Comparison of ENCODE assay signal across 28 mouse cellular contexts in genomic region chr17:7652037-7652436, GRCm38 (mm10).
DNase-seq lines count a peak whose midpoint lies in the region; ATAC-seq lines count a peak whose summit lies in the region.
"Had no signal": no experiment of that assay in that cellular context is flagged by ENCODE, and none has a peak within 500 bp of the region (broad histone marks: within the 10 kb centered on the region; RNA-seq: fewer than 3 reads in every experiment).

No protein-coding gene starts in this region.

- no peak overlapping the region for H3K4me2 ChIP-seq in forebrain, embryonic 14.5 days (ENCODE audit: low read length)
- H3K4me2 ChIP-seq in forebrain, embryonic 16.5 days (ENCODE audit: low read length) = no peak overlapping the region
- no peak overlapping the region for H3K4me2 ChIP-seq in neural tube, embryonic 14.5 days (ENCODE audit: low read depth, low read length)
- no peak overlapping the region for H3K4me2 ChIP-seq in embryonic facial prominence, embryonic 15.5 days (replicated peaks)
- H3K4me2 ChIP-seq in kidney, embryonic 15.5 days = no peak overlapping the region
- H3K4me2 ChIP-seq: embryonic facial prominence, embryonic 13.5 days; forebrain, embryonic 12.5 days; heart, embryonic 13.5 days; hindbrain, embryonic 14.5 days; limb, embryonic 13.5 days; liver, embryonic 12.5 days had no signal

- no peak for ATAC-seq in forebrain, embryonic 14.5 days
- ATAC-seq in forebrain, embryonic 16.5 days = no peak
- no peak for ATAC-seq in neural tube, embryonic 14.5 days (ENCODE audit: low read depth)
- peak; percentile 47; the same call in 1 of the 2 replicates for ATAC-seq in embryonic facial prominence, embryonic 15.5 days (ENCODE audit: insufficient number of reproducible peaks, low FRiP score, low TSS enrichment, low read depth)
- ATAC-seq in kidney, embryonic 15.5 days (replicated peaks; ENCODE audit: low FRiP score) = no peak
- ATAC-seq: liver, embryonic 12.5 days; liver, postnatal 0 days; Patski had no signal

- H3K4me1 ChIP-seq in forebrain, embryonic 14.5 days (ENCODE audit: control insufficient read depth, insufficient read depth, low read length) = no peaks in the 10 kb centered on the region
- H3K4me1 ChIP-seq in forebrain, embryonic 16.5 days (replicated peaks; ENCODE audit: control insufficient read depth, insufficient read depth, low read length) = no peaks in the 10 kb centered on the region
- H3K4me1 ChIP-seq in neural tube, embryonic 14.5 days (ENCODE audit: control insufficient read depth, insufficient read depth, low read length) = no peaks in the 10 kb centered on the region
- H3K4me1 ChIP-seq in embryonic facial prominence, embryonic 15.5 days = peaks cover 7% of the 10 kb centered on the region; the same call in 1 of the 2 replicates
- H3K4me1 ChIP-seq in kidney, embryonic 15.5 days = no peaks in the 10 kb centered on the region
- H3K4me1 ChIP-seq: forebrain, embryonic 12.5 days; liver, embryonic 12.5 days had no signal

- H3K9me3 ChIP-seq in forebrain, embryonic 14.5 days (replicated peaks; ENCODE audit: control insufficient read depth, low read length) = no peaks in the 10 kb centered on the region
- 0 out of 2 replicates have a peak, but pooled peaks cover 2% of the 10 kb centered on the region for H3K9me3 ChIP-seq in forebrain, embryonic 16.5 days (ENCODE audit: control insufficient read depth, low read length)
- H3K9me3 ChIP-seq in neural tube, embryonic 14.5 days (ENCODE audit: control insufficient read depth, low read length) = no peaks in the 10 kb centered on the region
- H3K9me3 ChIP-seq in embryonic facial prominence, embryonic 15.5 days (replicated peaks) = 0 out of 2 replicates have a peak, but pooled peaks cover 3% of the 10 kb centered on the region
- H3K9me3 ChIP-seq in kidney, embryonic 15.5 days (replicated peaks) = no peaks in the 10 kb centered on the region
- H3K9me3 ChIP-seq: embryonic facial prominence, embryonic 13.5 days; forebrain, embryonic 12.5 days; liver, embryonic 12.5 days had no signal

- H3K9ac ChIP-seq in forebrain, embryonic 14.5 days (ENCODE audit: low read length) = no peak overlapping the region
- H3K9ac ChIP-seq in forebrain, embryonic 16.5 days (replicated peaks; ENCODE audit: low read depth, low read length) = no peak overlapping the region
- 0 out of 2 replicates have a peak overlapping the region, but pooled peaks have one; percentile 11 for H3K9ac ChIP-seq in neural tube, embryonic 14.5 days (replicated peaks; ENCODE audit: low read depth, low read length)
- no peak overlapping the region for H3K9ac ChIP-seq in embryonic facial prominence, embryonic 15.5 days
- no peak overlapping the region for H3K9ac ChIP-seq in kidney, embryonic 15.5 days
- H3K9ac ChIP-seq: embryonic facial prominence, embryonic 13.5 days; forebrain, embryonic 12.5 days; heart, embryonic 13.5 days; hindbrain, embryonic 14.5 days; limb, embryonic 13.5 days; liver, embryonic 12.5 days; liver, postnatal 0 days had no signal

- no peak overlapping the region for H3K4me3 ChIP-seq in forebrain, embryonic 14.5 days (ENCODE audit: low read depth, low read length)
- H3K4me3 ChIP-seq in forebrain, embryonic 16.5 days (replicated peaks; ENCODE audit: low read length) = no peak overlapping the region
- H3K4me3 ChIP-seq in neural tube, embryonic 14.5 days (ENCODE audit: low read depth, low read length) = no peak overlapping the region
- H3K4me3 ChIP-seq in embryonic facial prominence, embryonic 15.5 days (replicated peaks) = no peak overlapping the region
- no peak overlapping the region for H3K4me3 ChIP-seq in kidney, embryonic 15.5 days (replicated peaks)
- H3K4me3 ChIP-seq: embryonic facial prominence, embryonic 13.5 days; forebrain, embryonic 12.5 days; heart, adult 2 months; heart, embryonic 13.5 days; limb, embryonic 13.5 days; liver, embryonic 12.5 days had no signal

- no peaks in the 10 kb centered on the region for H3K36me3 ChIP-seq in forebrain, embryonic 14.5 days (ENCODE audit: control insufficient read depth, insufficient read depth, low read length)
- no peaks in the 10 kb centered on the region for H3K36me3 ChIP-seq in forebrain, embryonic 16.5 days (ENCODE audit: control insufficient read depth, insufficient read depth)
- no peaks in the 10 kb centered on the region for H3K36me3 ChIP-seq in neural tube, embryonic 14.5 days (ENCODE audit: control insufficient read depth, insufficient read depth, low read length)
- H3K36me3 ChIP-seq in embryonic facial prominence, embryonic 15.5 days = no peaks in the 10 kb centered on the region
- H3K36me3 ChIP-seq in kidney, embryonic 15.5 days = no peaks in the 10 kb centered on the region
- H3K36me3 ChIP-seq: embryonic facial prominence, embryonic 13.5 days; forebrain, embryonic 12.5 days; heart, embryonic 13.5 days; limb, embryonic 13.5 days; liver, embryonic 12.5 days had no signal

- WGBS in forebrain, embryonic 14.5 days = 100% methylated on average over 1 of the region's 1 CpGs
- WGBS in forebrain, embryonic 16.5 days = 75% methylated on average over 1 of the region's 1 CpGs
- WGBS in neural tube, embryonic 14.5 days = 59% methylated on average over 1 of the region's 1 CpGs
- 73% methylated on average over 1 of the region's 1 CpGs for WGBS in embryonic facial prominence, embryonic 15.5 days
- WGBS in kidney, embryonic 15.5 days = 82% methylated on average over 1 of the region's 1 CpGs

- peak; percentile 8 for DNase-seq in forebrain, embryonic 14.5 days (ENCODE audit: low spot score)
- DNase-seq in layer of hippocampus, adult 8-10 months (ENCODE audit: low spot score in 2 of 2) = peak; percentile 14 to 23
- no peak for DNase-seq in layer of hippocampus, adult 9-10 months (ENCODE audit: low spot score)
- DNase-seq in neural tube, embryonic 10.5 days (ENCODE audit: extremely low spot score, low spot score) = no peak
- DNase-seq: adrenal gland, postnatal 10 days; cerebellum, adult 11-12 months; cerebellum, adult 9-11 months; embryo, embryonic 11 days; gastrocnemius, postnatal 36 days; heart, adult 2 months; heart, postnatal 10 days; kidney, adult 18-20 months; kidney, postnatal 36 days; liver, postnatal 0 days; thymus, adult 18-20 months; thymus, postnatal 25 days had no signal

- H3K27me3 ChIP-seq in forebrain, embryonic 14.5 days (replicated peaks; ENCODE audit: control insufficient read depth, insufficient read depth, low read length) = no peaks in the 10 kb centered on the region
- no peaks in the 10 kb centered on the region for H3K27me3 ChIP-seq in forebrain, embryonic 16.5 days (replicated peaks; ENCODE audit: control insufficient read depth, insufficient read depth, low read length)
- H3K27me3 ChIP-seq in neural tube, embryonic 14.5 days (ENCODE audit: control insufficient read depth, insufficient read depth, low read length) = no peaks in the 10 kb centered on the region
- no peaks in the 10 kb centered on the region for H3K27me3 ChIP-seq in embryonic facial prominence, embryonic 15.5 days
- H3K27me3 ChIP-seq in kidney, embryonic 15.5 days = no peaks in the 10 kb centered on the region
- H3K27me3 ChIP-seq: embryonic facial prominence, embryonic 13.5 days; forebrain, embryonic 12.5 days; heart, embryonic 13.5 days; limb, embryonic 13.5 days; liver, embryonic 12.5 days; Patski had no signal

- H3K27ac ChIP-seq in forebrain, embryonic 14.5 days (ENCODE audit: low read depth, low read length) = no peak overlapping the region
- no peak overlapping the region for H3K27ac ChIP-seq in forebrain, embryonic 16.5 days (ENCODE audit: low read length)
- no peak overlapping the region for H3K27ac ChIP-seq in neural tube, embryonic 14.5 days (ENCODE audit: low read depth, low read length)
- no peak overlapping the region for H3K27ac ChIP-seq in embryonic facial prominence, embryonic 15.5 days (replicated peaks)
- H3K27ac ChIP-seq in kidney, embryonic 15.5 days = no peak overlapping the region
- H3K27ac ChIP-seq: embryonic facial prominence, embryonic 13.5 days; forebrain, embryonic 12.5 days; heart, adult 2 months; heart, embryonic 13.5 days; hindbrain, embryonic 14.5 days; limb, embryonic 13.5 days; liver, embryonic 12.5 days; macrophage had no signal

Comparison
In these comparisons a context has a peak if more than half of its experiments do, and no peak if none do; other contexts are left out.
1. DNase-seq: peak in forebrain, embryonic 14.5 days (single experiment) and layer of hippocampus, adult 8-10 months (2 of 2); none in layer of hippocampus, adult 9-10 months (single experiment) and neural tube, embryonic 10.5 days (single experiment).